In genomic region chr11:103192230-103192955, GRCm38 (mm10) we compare ENCODE assay signal across 9 mouse cellular contexts. TPM values are rescaled to one million over a fixed set of nuclear protein-coding genes. Genes with fewer than 3 reads are reported as not detected.
DNase-seq lines count a peak whose midpoint lies in the region; ATAC-seq and TF ChIP-seq lines count a peak whose summit lies in the region.
"Had no signal": no experiment of that assay in that cellular context is flagged by ENCODE, and none has a peak within 500 bp of the region (broad histone marks: within the 10 kb centered on the region; RNA-seq: fewer than 3 reads in every experiment).

No protein-coding gene starts in this region.

- H3K27me3 ChIP-seq in testis, adult 2 months (ENCODE audit: control insufficient read depth, insufficient read depth, low read length), result no peaks in the 10 kb centered on the region
- peaks cover 85% of the 10 kb centered on the region for H3K27me3 ChIP-seq in neural tube, embryonic 15.5 days (replicated peaks)

- H3K4me1 ChIP-seq in testis, adult 2 months (ENCODE audit: control insufficient read depth, insufficient read depth, low read length), result peaks cover 8% of the 10 kb centered on the region
- H3K4me1 ChIP-seq in neural tube, embryonic 15.5 days, result peaks cover 16% of the 10 kb centered on the region

- H3K9me3 ChIP-seq in neural tube, embryonic 15.5 days (replicated peaks), result no peaks in the 10 kb centered on the region

- H3K4me3 ChIP-seq in testis, adult 2 months (ENCODE audit: control insufficient read depth, low read depth, low read length), result peak overlapping the region; percentile 60
- peak overlapping the region; percentile 33 for H3K4me3 ChIP-seq in neural tube, embryonic 15.5 days (replicated peaks)

- DNase-seq in embryo, embryonic 11 days, result peak; percentile 17
- no peak for DNase-seq in embryo, embryonic 10 days (ENCODE audit: low spot score)
- no peak for DNase-seq in testis, postnatal 14 days (ENCODE audit: low spot score)
- DNase-seq in layer of hippocampus, adult 9-11 months, result peak; percentile 85
- no peak for DNase-seq in spleen, postnatal 10 days (ENCODE audit: low spot score in 2 of 2)
- DNase-seq in adrenal gland, postnatal 10 days, result no peak

- TF ChIP-seq CTCF in testis, adult 2 months (IDR thresholded peaks at IDR 0.05; ENCODE audit: control insufficient read depth, insufficient read depth, insufficient replicate concordance, low read depth, low read length), result no peak

- H3K9ac ChIP-seq in neural tube, embryonic 15.5 days (replicated peaks), result peak overlapping the region; percentile 38; the same call in 1 of the 2 replicates

- H3K4me2 ChIP-seq in neural tube, embryonic 15.5 days, result peak overlapping the region; percentile 61

- no peak for TF ChIP-seq POLR2A in testis, adult 2 months (IDR thresholded peaks at IDR 0.05; ENCODE audit: control insufficient read depth, low read depth, low read length)

- ATAC-seq in neural tube, embryonic 15.5 days (ENCODE audit: low FRiP score), result no peak

- H3K27ac ChIP-seq in testis, adult 2 months (ENCODE audit: control insufficient read depth, insufficient read depth, low read depth, low read length), result no peak overlapping the region
- no peak overlapping the region for H3K27ac ChIP-seq in neural tube, embryonic 15.5 days (replicated peaks)

- WGBS in neural tube, embryonic 15.5 days, result 17% methylated on average over 28 of the region's 28 CpGs

- H3K36me3 ChIP-seq in testis, adult 2 months (ENCODE audit: control insufficient read depth, insufficient read depth, low read length), result no peaks in the 10 kb centered on the region
- H3K36me3 ChIP-seq in neural tube, embryonic 15.5 days, result peaks cover 28% of the 10 kb centered on the region

RNA-seq across cellular contexts. Expression of gene 1700023F06Rik, which starts 16.0 kb away (rescaled TPM):
- polyA plus RNA-seq in testis, adult 2 months (2012; rRNA removed), result 451 and 466 TPM in 2 replicates
- 2.1 and 2.3 TPM in 2 replicates for polyA plus RNA-seq in neural tube, embryonic 15.5 days (2015; fragmentation: Nextera tagmentation; extraction: Ambion mirVana)
- under 1 TPM in 1 of 2 experiments, not detected in 1; 0.27 TPM for total RNA-seq in adrenal gland, postnatal 10 days (2021)
- total RNA-seq: liver, adult 2 months had no signal
- polyA plus RNA-seq: liver, adult 2 months had no signal

RNA-seq across cellular contexts. Expression of gene Fmnl1, which starts 21.5 kb away (rescaled TPM):
- 18.4 and 21.6 TPM in 2 replicates for polyA plus RNA-seq in testis, adult 2 months (2012; rRNA removed)
- 8.6 and 10.8 TPM in 2 replicates for polyA plus RNA-seq in neural tube, embryonic 15.5 days (2015; fragmentation: Nextera tagmentation; extraction: Ambion mirVana)
- 10 to 100 TPM; 17.7 to 20.5 TPM for total RNA-seq in adrenal gland, postnatal 10 days (2021)

RNA-seq across cellular contexts. Expression of gene Spata32, which starts 25.8 kb away (rescaled TPM):
- 142 and 168 TPM in 2 replicates for polyA plus RNA-seq in testis, adult 2 months (2012; rRNA removed)
- polyA plus RNA-seq in neural tube, embryonic 15.5 days (2015; fragmentation: Nextera tagmentation; extraction: Ambion mirVana), result 1.00 and 1.3 TPM in 2 replicates
- total RNA-seq in adrenal gland, postnatal 10 days (2021), result not detected
- total RNA-seq: liver, adult 2 months had no signal
- polyA plus RNA-seq: liver, adult 2 months had no signal

Comparison
In these comparisons a context has a peak if more than half of its experiments do, and no peak if none do; other contexts are left out.
1. DNase-seq: peak in embryo, embryonic 11 days (single experiment) and layer of hippocampus, adult 9-11 months (single experiment); none in embryo, embryonic 10 days (single experiment), testis, postnatal 14 days (single experiment), spleen, postnatal 10 days (0 of 2) and adrenal gland, postnatal 10 days (single experiment).
2. RNA of gene 1700023F06Rik, which starts 16.0 kb away (polyA plus RNA-seq): 451 to 466 TPM in testis, adult 2 months; 2.1 to 2.3 TPM in neural tube, embryonic 15.5 days; every median in the first group is over 100 times any median in the second.
3. RNA of gene Spata32, which starts 25.8 kb away (polyA plus RNA-seq): 142 to 168 TPM in testis, adult 2 months; 1.00 to 1.3 TPM in neural tube, embryonic 15.5 days; every median in the first group is over 10 times any median in the second.